Mouse (Mus musculus): ENCODE results near the gene Zfp950.

DNA sequence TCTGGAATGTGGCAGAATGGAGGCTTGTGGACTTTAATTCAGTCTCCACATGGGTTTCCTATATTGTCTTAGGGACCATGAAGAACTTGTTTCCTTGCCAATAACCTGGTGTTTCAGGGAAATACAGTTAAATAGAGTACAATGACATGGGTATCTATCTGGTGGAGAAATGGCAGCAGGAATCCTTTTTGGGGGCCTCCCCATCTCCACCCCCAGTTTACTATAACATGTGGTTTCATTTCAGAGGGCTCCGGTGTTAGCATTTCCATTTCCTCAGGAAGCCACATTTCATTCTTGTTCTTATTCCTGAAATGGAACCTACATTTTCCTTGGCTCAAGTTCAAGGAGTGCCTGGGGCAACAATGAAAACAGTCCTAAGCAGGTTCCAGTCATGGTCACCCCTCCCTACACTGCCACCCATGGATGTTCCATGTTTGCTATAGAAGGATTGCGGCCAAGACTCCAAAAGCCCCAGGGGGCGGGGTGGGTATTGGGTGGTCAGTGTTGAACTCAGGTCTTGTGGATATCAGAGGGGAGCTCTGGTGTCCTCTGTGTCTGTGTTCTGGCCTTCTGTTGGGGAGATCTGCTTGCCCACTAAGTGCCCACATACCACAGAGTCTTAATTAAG, 118.6 kb downstream of the Zfp950 start:
- TF ChIP-seq POLR2A (IDR thresholded peaks at IDR 0.05; ENCODE audit: borderline replicate concordance, low read depth, low read length): no peak
- no peak for TF ChIP-seq CTCF (IDR thresholded peaks at IDR 0.05; ENCODE audit: low read depth, low read length)
